Mouse (Mus musculus) liver, adult 2 months (tissue): ENCODE measurements at regions not wholly inside any gene's neighbourhood (a gene's known extent, or its start where the extent isn't known, plus 50 kb on each side); places are given as distances from the start of the nearest gene placed in this dataset.

Source experiments
- CTCF ChIP-seq: fragments of 200-500 bp; IDR thresholded peaks from 2 replicates; pipeline ENCODE4 v1.5.1; 2011; ENCODE audit warnings: low read depth, low read length, control low read depth
- POLR2A ChIP-seq: fragments of 200-500 bp; IDR thresholded peaks from 2 replicates; pipeline ENCODE4 v1.6.1; 2011; ENCODE audit warnings: low read length, control low read depth; ENCODE audit not compliant: insufficient read depth; ENCODE audit errors: extremely low read depth

DNA sequence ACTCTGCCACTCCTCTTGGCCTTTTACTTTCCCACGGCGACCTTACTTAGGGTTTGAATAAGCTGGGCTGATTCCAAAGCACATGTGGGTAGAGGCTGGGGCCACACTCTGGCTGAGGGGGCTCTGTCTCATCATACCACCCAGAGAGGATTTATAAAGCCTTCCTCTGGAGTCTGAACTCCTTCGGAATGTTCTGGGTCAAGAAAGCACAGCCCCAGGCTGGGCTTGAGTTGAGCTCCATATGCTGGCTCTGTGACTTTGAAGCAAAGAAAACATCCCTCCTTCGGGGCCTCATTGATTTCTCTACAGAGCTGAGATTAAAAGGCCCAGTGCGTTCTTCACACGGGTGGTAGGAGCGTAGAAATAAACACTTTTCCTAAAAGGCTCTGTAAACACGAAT is 172.3 kb upstream of the Tle3 start:
- TF ChIP-seq CTCF (no peak), POLR2A (no peak)
